Mouse (Mus musculus): ENCODE measurements around the gene Chil1.

GRCm38 (mm10) chr1:134154121-134154520 lies 27.9 kb upstream of the Chil1 start:
- TF ChIP-seq POLR2A (IDR thresholded peaks at IDR 0.05; ENCODE audit: insufficient read length, low read depth): no peak
- TF ChIP-seq MYOG (IDR thresholded peaks at IDR 0.05; ENCODE audit: control insufficient read depth in 1 of 3, insufficient read depth in 1 of 3, insufficient read length in 2 of 3, low read depth in 2 of 3): no peak
- TF ChIP-seq MAX (IDR thresholded peaks at IDR 0.05; ENCODE audit: low read depth): no peak
- TF ChIP-seq POLR2AphosphoS2 (IDR thresholded peaks at IDR 0.05; ENCODE audit: insufficient read length, low read depth): no peak
- TF ChIP-seq MYOD1 (IDR thresholded peaks at IDR 0.05; ENCODE audit: control insufficient read depth in 1 of 3, insufficient read length in 2 of 3, low read depth in 2 of 3): no peak
- no peak for TF ChIP-seq REST (IDR thresholded peaks at IDR 0.05; ENCODE audit: insufficient read depth, insufficient read length)
- TF ChIP-seq E2F4 (IDR thresholded peaks at IDR 0.05; ENCODE audit: insufficient read depth): no peak
- TF ChIP-seq TCF3 (IDR thresholded peaks at IDR 0.05; ENCODE audit: insufficient read length, low read depth): no peak
- TF ChIP-seq USF1 (IDR thresholded peaks at IDR 0.05; ENCODE audit: low read depth): no peak
- TF ChIP-seq SRF (IDR thresholded peaks at IDR 0.05; ENCODE audit: control insufficient read depth, insufficient read length, low read depth): no peak
- no peak for TF ChIP-seq TCF12 (IDR thresholded peaks at IDR 0.05; ENCODE audit: insufficient read depth, poor library complexity, severe bottlenecking)
- TF ChIP-seq CEBPB (IDR thresholded peaks at IDR 0.05; ENCODE audit: insufficient read depth, poor library complexity, severe bottlenecking): no peak

Measured in myocyte (in vitro differentiated cells).